Mouse (Mus musculus): ENCODE measurements around the gene Obscn. TPM values are rescaled to one million over a fixed set of nuclear protein-coding genes. Genes with fewer than 3 reads are reported as not detected.
A peak's percentile ranks its signal among the peaks of the same experiment; 100 is the strongest.

The Obscn gene
- total RNA-seq (2021) (100 to 1,000 TPM; 667 to 894 TPM), polyA plus RNA-seq (2012; rRNA removed) (315 and 368 TPM in 2 replicates)
- long read RNA-seq, partial matches to known transcripts: 591 of 655 reads
- long read RNA-seq, other reads (novel, unspliced or antisense): 64 of 655 reads

- TF ChIP-seq EP300 (IDR thresholded peaks at IDR 0.05; ENCODE audit: insufficient read depth, low read depth, low read length): no peak
- TF ChIP-seq POLR2A (IDR thresholded peaks at IDR 0.05; ENCODE audit: insufficient read depth, low read depth, low read length): no peak; the same call in 1 of the 2 replicates
- TF ChIP-seq CTCF (IDR thresholded peaks at IDR 0.05): no peak
Measured at GRCm38 (mm10) chr11:59135904-59136452, at the start of gene Obscn. Gene Obscn (minus strand): TSS chr11:59136402.

GRCm38 (mm10) chr11:59185490-59185889 is 49.3 kb upstream of the Obscn start:
- no peaks in the 10 kb centered on the region for H3K27me3 ChIP-seq (ENCODE audit: control insufficient read depth, insufficient read depth, low read length)
- no peaks in the 10 kb centered on the region; the same call in 1 of the 2 replicates for H3K79me2 ChIP-seq (replicated peaks; ENCODE audit: control insufficient read depth, insufficient read depth, low read length)
- WGBS: 85% methylated on average over 5 of the region's 5 CpGs
- H3K4me1 ChIP-seq (ENCODE audit: control insufficient read depth, insufficient read depth, low read length): peaks cover 6% of the 10 kb centered on the region
- no peak overlapping the region for H3K9ac ChIP-seq (ENCODE audit: low read depth, low read length)
- TF ChIP-seq POLR2A (IDR thresholded peaks at IDR 0.05; ENCODE audit: insufficient read depth, low read depth, low read length) (no peak), EP300 (IDR thresholded peaks at IDR 0.05; ENCODE audit: insufficient read depth, low read depth, low read length) (no peak), CTCF (IDR thresholded peaks at IDR 0.05) (no peak)
- intact Hi-C loops (cut with DNase I): no loop called here
- no peak for DNase-seq
- H3K4me3 ChIP-seq: no peak overlapping the region
- no peaks in the 10 kb centered on the region for H3K36me3 ChIP-seq (ENCODE audit: control insufficient read depth, insufficient read depth, low read length)
- no peak overlapping the region for H3K27ac ChIP-seq

More at GRCm38 (mm10) chr11:59135904-59136452, at the start of gene Obscn:
- intact Hi-C loops (cut with DNase I): no loop called here
- no peaks in the 10 kb centered on the region; the same call in 1 of the 2 replicates for H3K4me1 ChIP-seq (ENCODE audit: control insufficient read depth, insufficient read depth, low read length)
- 18% methylated on average over 44 of the region's 44 CpGs for WGBS
- 0 out of 2 replicates have a peak, but pooled peaks cover 3% of the 10 kb centered on the region for H3K36me3 ChIP-seq (ENCODE audit: control insufficient read depth, insufficient read depth, low read length)
- no peaks in the 10 kb centered on the region; the same call in none of the 2 replicates for H3K79me2 ChIP-seq (replicated peaks; ENCODE audit: control insufficient read depth, insufficient read depth, low read length)
- peaks cover 9% of the 10 kb centered on the region; the same call in 1 of the 2 replicates for H3K27me3 ChIP-seq (ENCODE audit: control insufficient read depth, insufficient read depth, low read length)
- H3K27ac ChIP-seq: peak within 1 kb of the TSS; percentile 97
- H3K9ac ChIP-seq (ENCODE audit: low read depth, low read length): peak within 1 kb of the TSS; percentile 27
- peak in 1 of 2 experiments; percentile 45 for DNase-seq
- H3K4me3 ChIP-seq: peak within 1 kb of the TSS; percentile 58

- intact Hi-C loops (cut with DNase I): loop anchor here (2.0 kb wide), 1 partner anchor 23 kb away; no protein-coding TSS in a partner anchor
- peak overlapping the region; percentile 78 for H3K27ac ChIP-seq
- H3K27me3 ChIP-seq (ENCODE audit: control insufficient read depth, insufficient read depth, low read length): no peaks in the 10 kb centered on the region
- no peak overlapping the region for H3K4me3 ChIP-seq
- peaks cover 6% of the 10 kb centered on the region for H3K4me1 ChIP-seq (ENCODE audit: control insufficient read depth, insufficient read depth, low read length)
- peak; percentile 68 to 75 for DNase-seq
- no peaks in the 10 kb centered on the region for H3K36me3 ChIP-seq (ENCODE audit: control insufficient read depth, insufficient read depth, low read length)
- WGBS: 5% methylated on average over 3 of the region's 3 CpGs
- no peaks in the 10 kb centered on the region for H3K79me2 ChIP-seq (replicated peaks; ENCODE audit: control insufficient read depth, insufficient read depth, low read length)
- H3K9ac ChIP-seq (ENCODE audit: low read depth, low read length): no peak overlapping the region
- TF ChIP-seq CTCF (IDR thresholded peaks at IDR 0.05) (peak; percentile 95), POLR2A (IDR thresholded peaks at IDR 0.05; ENCODE audit: insufficient read depth, low read depth, low read length) (no peak), EP300 (IDR thresholded peaks at IDR 0.05; ENCODE audit: insufficient read depth, low read depth, low read length) (peak; percentile 82; the same call in 1 of the 2 replicates)
Measured at GRCm38 (mm10) chr11:59183821-59184220, 47.6 kb upstream of the Obscn start.

- Histone ChIP-seq H3K36me3 (ENCODE audit: control insufficient read depth, insufficient read depth, low read length) (no peaks in the 10 kb centered on the region), H3K27ac (peak within 1 kb of the TSS; percentile 78), H3K9ac (ENCODE audit: low read depth, low read length) (no peak within 1 kb of the TSS), H3K27me3 (ENCODE audit: control insufficient read depth, insufficient read depth, low read length) (no peaks in the 10 kb centered on the region), H3K79me2 (replicated peaks; ENCODE audit: control insufficient read depth, insufficient read depth, low read length) (no peaks in the 10 kb centered on the region), H3K4me1 (ENCODE audit: control insufficient read depth, insufficient read depth, low read length) (peaks cover 6% of the 10 kb centered on the region), H3K4me3 (no peak within 1 kb of the TSS)
- intact Hi-C loops (cut with DNase I): loop anchor here (2.0 kb wide), 1 partner anchor 22 kb away; no protein-coding TSS in a partner anchor
- 3% methylated on average over 3 of the region's 3 CpGs for WGBS
- TF ChIP-seq CTCF (IDR thresholded peaks at IDR 0.05) (no peak; the same call in 1 of the 2 replicates), EP300 (IDR thresholded peaks at IDR 0.05; ENCODE audit: insufficient read depth, low read depth, low read length) (no peak), POLR2A (IDR thresholded peaks at IDR 0.05; ENCODE audit: insufficient read depth, low read depth, low read length) (no peak)
- DNase-seq: peak; percentile 81 to 82
Measured at GRCm38 (mm10) chr11:59182864-59183331, 46.7 kb upstream of the Obscn start, which contains the start of gene Gjc2. Gene Gjc2 (minus strand): TSS chr11:59183213.

GRCm38 (mm10) chr11:59176921-59177320 is 40.7 kb upstream of the Obscn start:
- no peak overlapping the region for H3K9ac ChIP-seq (ENCODE audit: low read depth, low read length)
- no peak overlapping the region for H3K4me3 ChIP-seq
- intact Hi-C loops (cut with DNase I): no loop called here
- no peaks in the 10 kb centered on the region for H3K36me3 ChIP-seq (ENCODE audit: control insufficient read depth, insufficient read depth, low read length)
- WGBS: 8% methylated on average over 32 of the region's 34 CpGs
- DNase-seq: no peak
- H3K27me3 ChIP-seq (ENCODE audit: control insufficient read depth, insufficient read depth, low read length): peaks cover 10% of the 10 kb centered on the region
- no peaks in the 10 kb centered on the region for H3K79me2 ChIP-seq (replicated peaks; ENCODE audit: control insufficient read depth, insufficient read depth, low read length)
- no peak overlapping the region for H3K27ac ChIP-seq
- no peak for TF ChIP-seq EP300 (IDR thresholded peaks at IDR 0.05; ENCODE audit: insufficient read depth, low read depth, low read length)
- TF ChIP-seq CTCF (IDR thresholded peaks at IDR 0.05): no peak
- TF ChIP-seq POLR2A (IDR thresholded peaks at IDR 0.05; ENCODE audit: insufficient read depth, low read depth, low read length): no peak
- no peaks in the 10 kb centered on the region for H3K4me1 ChIP-seq (ENCODE audit: control insufficient read depth, insufficient read depth, low read length)

- H3K4me1 ChIP-seq (ENCODE audit: control insufficient read depth, insufficient read depth, low read length): no peaks in the 10 kb centered on the region
- intact Hi-C loops (cut with DNase I): no loop called here
- no peak for DNase-seq
- peaks cover 10% of the 10 kb centered on the region for H3K27me3 ChIP-seq (ENCODE audit: control insufficient read depth, insufficient read depth, low read length)
- no peaks in the 10 kb centered on the region for H3K79me2 ChIP-seq (replicated peaks; ENCODE audit: control insufficient read depth, insufficient read depth, low read length)
- TF ChIP-seq POLR2A (IDR thresholded peaks at IDR 0.05; ENCODE audit: insufficient read depth, low read depth, low read length) (no peak), EP300 (IDR thresholded peaks at IDR 0.05; ENCODE audit: insufficient read depth, low read depth, low read length) (no peak), CTCF (IDR thresholded peaks at IDR 0.05) (no peak)
- no peaks in the 10 kb centered on the region for H3K36me3 ChIP-seq (ENCODE audit: control insufficient read depth, insufficient read depth, low read length)
- 6% methylated on average over 48 of the region's 48 CpGs for WGBS
- H3K9ac ChIP-seq (ENCODE audit: low read depth, low read length): no peak overlapping the region
- H3K27ac ChIP-seq: no peak overlapping the region
- no peak overlapping the region for H3K4me3 ChIP-seq
Measured at GRCm38 (mm10) chr11:59176475-59176874, 40.3 kb upstream of the Obscn start.

All from heart, adult 2 months (tissue).